Mouse (Mus musculus) ES-Bruce4 (cell line): Measurements from ENCODE around the gene Gbgt1.

ENCODE experiments used
- CTCF ChIP-seq: IDR thresholded peaks from one replicate; pipeline ENCODE4 v1.8.1; 2011; ENCODE audit warnings: low read depth, low read length
- EP300 ChIP-seq: IDR thresholded peaks from 2 replicates; pipeline ENCODE4 v1.6.1; 2011; ENCODE audit warnings: low read depth, low read length; ENCODE audit not compliant: insufficient read depth
- POLR2A ChIP-seq: IDR thresholded peaks from one replicate; pipeline ENCODE4 v1.8.1; 2011; ENCODE audit warnings: low read length; ENCODE audit not compliant: insufficient read depth

DNA sequence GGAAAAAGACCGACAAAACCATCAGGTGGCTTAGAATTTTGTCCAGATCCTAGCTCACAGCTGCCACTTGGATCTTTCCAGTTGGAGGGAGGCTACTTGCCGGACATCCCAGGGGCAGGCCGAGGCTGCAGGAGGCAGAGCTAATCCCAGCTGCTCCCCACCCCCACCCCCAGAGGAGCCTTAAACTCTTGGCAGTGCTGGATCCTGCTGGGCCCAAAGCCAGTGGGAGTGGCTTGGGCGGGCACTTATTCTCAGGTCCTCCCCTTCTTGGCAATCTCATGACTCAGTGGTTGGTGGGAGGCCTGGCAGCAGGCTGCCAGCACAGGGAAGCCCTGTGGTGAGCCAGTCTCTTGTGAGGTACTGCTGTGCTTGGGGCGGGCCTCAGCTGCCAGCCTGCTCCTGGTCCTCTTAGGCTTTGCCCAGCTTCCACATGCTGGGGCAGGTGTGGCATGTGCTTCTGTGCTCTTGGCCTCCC, 27.0 kb downstream of the Gbgt1 start:
- TF ChIP-seq CTCF (no peak), POLR2A (no peak), EP300 (0 out of 2 replicates have a peak, but pooled peaks have one; percentile 6)
